Mouse (Mus musculus): ENCODE data around the gene Spata3.

DNA sequence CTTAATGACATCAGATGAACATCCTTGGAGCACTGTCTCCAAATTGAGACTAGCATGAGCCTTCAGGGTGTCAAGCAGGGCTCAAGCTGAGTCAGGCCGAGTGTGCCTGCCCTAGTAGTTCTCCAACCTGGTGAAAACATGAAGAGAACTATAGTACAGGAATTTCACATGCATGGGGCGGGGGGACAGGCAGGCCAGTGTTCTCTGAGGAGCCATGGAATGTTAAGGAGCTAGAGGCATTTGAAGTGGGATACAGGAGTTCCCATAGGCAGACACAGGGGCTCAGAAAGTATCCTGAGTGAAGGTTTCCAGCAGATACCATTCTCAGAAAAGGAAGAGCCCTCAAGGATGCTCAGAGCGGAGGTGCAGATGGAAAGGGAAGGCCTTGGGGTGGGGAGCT lies 32.1 kb downstream of the Spata3 start:
- TF ChIP-seq POLR2A (IDR thresholded peaks at IDR 0.05; ENCODE audit: insufficient read depth, low read length) (no peak), CTCF (IDR thresholded peaks at IDR 0.05; ENCODE audit: low read depth, low read length) (no peak)

Data from ES-Bruce4 (cell line).